Mouse (Mus musculus): ENCODE data around the gene Evx1. TPM values are rescaled to one million over a fixed set of nuclear protein-coding genes. Genes with fewer than 3 reads are reported as not detected.

The Evx1 gene
- not detected for total RNA-seq (2021)
- long read RNA-seq, experiment 1, result 0 reads
- long read RNA-seq, experiment 2, result 0 reads

- intact Hi-C loops (cut with DNase I), result loop anchor here (10.0 kb wide), 1 partner anchor 1129 kb away; no protein-coding TSS in a partner anchor
- no peak for DNase-seq
Observed at GRCm38 (mm10) chr6:52313391-52314303, at the start of gene Evx1. Evx1 (plus strand) TSS chr6:52313498.

DNA sequence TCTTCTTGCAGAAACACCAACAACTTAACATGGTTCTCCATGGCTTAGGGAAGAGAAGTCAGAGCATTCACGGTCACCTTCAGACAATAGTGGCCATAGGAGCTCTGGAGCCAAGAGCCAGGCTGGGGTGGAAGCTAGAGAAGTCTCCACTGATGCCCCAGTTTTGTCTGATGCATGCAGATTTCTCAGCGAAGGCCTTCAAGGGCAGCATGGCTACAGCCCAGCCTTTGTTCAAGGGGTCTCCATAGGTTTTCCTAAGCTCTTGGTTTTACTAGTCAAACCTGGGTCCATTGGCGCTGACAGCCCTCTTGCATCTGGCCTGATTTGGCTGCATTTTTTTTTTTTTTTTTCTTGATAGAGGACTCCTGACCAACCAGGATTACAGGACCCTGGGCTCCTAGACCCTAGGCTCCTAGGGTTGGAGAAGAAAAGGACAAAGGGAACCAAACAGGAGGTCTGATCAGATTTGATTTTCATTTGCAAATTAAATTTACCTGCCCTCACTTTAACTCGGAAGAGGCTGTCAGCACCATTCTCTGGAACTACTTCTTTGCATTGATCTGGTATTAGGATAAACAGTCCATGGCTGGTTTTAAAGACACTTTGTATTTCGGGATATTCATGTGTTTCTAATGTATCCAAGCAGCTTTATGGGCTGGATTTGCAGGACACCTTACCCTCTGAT lies 49.0 kb upstream of the Evx1 start:
- intact Hi-C loops (cut with DNase I), result no loop called here
- DNase-seq, result no peak

DNA sequence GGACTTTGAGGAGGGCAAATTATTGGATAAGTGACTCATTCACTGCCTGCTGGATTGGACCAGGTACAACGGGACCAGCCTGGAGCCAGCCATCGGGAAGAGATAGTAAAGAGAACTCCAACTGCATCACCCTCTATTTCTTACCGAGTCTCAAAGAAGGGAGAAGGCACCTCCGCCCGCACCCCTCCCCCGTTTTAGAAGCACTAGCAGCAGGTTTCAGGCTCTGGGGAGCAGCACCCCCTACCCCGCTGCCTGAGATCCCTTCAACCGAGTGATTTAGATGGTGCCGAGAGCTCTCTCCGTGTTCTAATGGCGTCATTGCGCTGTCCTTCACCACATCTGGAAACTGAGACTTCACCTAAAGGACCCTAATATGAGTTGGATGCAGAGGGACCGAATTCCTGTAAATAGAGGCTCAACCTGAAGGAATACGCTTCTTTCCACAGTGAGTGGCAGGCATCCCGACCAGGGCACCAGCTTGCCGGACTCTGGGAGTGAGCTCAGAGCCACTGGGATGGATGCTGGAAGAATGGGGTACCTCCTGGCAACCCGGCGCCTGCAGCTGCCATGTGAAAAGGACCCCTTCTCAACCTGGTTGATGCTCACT lies 47.9 kb upstream of the Evx1 start:
- DNase-seq, result no peak
- intact Hi-C loops (cut with DNase I), result loop anchor here (5.0 kb wide), 1 partner anchor 52 kb away; no protein-coding TSS in a partner anchor

DNA sequence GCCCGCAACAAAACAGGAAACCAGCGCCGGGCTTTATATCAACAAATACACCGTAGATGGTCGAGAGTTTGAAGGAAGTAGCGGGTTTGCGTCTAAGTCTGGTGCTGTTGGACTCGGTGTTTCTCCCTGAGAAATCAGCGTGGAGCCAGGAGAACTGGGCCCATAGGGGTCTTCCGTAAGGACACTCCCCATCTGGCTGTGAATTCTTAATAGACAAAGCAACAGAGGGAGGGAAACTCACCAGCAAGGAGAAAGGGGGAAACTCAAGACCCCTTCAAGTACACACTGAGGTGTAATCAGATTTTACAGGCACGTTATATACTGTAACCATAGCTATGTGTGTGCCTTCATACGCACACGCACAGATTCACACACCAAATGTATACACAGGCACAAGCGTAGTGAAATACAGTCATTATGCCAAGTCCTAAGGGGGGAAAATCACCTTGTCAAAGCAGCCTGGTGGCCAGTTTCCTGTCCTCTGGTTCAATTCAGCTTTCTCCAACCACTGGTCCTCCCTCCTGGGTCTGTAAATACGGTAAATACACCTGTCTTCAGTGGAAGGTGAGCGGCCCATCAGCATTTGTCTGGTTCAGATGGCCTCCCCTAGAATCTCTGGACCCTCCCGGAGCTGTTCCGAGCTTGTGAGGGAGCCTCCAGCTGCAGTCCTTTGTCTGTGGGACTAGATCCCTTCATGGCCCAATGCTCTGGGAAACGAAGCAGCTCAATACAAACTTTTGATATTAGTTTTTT lies 47.2 kb upstream of the Evx1 start:
- intact Hi-C loops (cut with DNase I), result loop anchor here (5.0 kb wide), 1 partner anchor 51 kb away; no protein-coding TSS in a partner anchor

DNA sequence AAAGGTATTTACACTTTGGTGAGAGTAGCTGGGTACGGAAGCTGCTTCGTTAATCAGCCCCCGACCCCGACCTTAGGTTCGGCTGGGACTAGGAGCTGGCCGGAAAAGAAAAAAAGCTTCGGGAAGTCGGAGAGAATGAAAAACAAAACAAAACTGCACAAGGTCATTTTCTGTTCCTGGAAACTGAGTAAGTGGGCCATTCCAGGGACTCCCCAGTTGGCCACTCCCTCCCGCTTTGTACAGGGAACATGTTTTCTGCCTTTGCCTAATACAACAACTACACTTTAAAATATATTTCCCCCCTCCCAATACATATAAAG lies 46.7 kb upstream of the Evx1 start:
- intact Hi-C loops (cut with DNase I), result loop anchor here (5.0 kb wide), 1 partner anchor 51 kb away; no protein-coding TSS in a partner anchor
- DNase-seq, result no peak

More for the DNA sequence above, 47.2 kb upstream of the Evx1 start:
- DNase-seq, result no peak

- DNase-seq, result no peak
- intact Hi-C loops (cut with DNase I), result loop anchor here (5.0 kb wide), 1 partner anchor 50 kb away; no protein-coding TSS in a partner anchor
Observed at GRCm38 (mm10) chr6:52267221-52267620, 46.1 kb upstream of the Evx1 start.

DNA sequence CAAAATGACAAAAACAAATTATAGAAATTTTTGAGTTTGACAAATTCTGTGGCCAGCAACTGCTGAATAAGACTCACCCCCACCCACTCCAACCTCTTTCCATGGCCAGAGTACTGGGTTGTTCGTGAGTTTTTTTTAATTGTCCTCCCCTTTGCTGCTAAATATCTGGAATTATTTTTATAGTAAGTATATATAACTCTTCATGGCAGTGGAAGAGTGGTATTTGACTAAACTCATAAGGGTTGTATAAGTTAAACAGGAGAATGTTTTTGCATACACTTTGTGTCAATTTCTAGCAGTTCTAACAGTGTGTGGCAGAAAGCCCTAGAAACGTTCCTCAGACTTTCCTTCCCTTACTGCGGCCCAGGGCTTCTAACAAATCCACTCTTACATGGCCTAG lies 45.6 kb upstream of the Evx1 start:
- no peak for DNase-seq
- intact Hi-C loops (cut with DNase I), result loop anchor here (5.0 kb wide), 1 partner anchor 50 kb away; no protein-coding TSS in a partner anchor

- no peak for DNase-seq
- intact Hi-C loops (cut with DNase I), result loop anchor here (5.0 kb wide), 1 partner anchor 49 kb away; no protein-coding TSS in a partner anchor
Observed at GRCm38 (mm10) chr6:52268341-52268740, 45.0 kb upstream of the Evx1 start.

DNA sequence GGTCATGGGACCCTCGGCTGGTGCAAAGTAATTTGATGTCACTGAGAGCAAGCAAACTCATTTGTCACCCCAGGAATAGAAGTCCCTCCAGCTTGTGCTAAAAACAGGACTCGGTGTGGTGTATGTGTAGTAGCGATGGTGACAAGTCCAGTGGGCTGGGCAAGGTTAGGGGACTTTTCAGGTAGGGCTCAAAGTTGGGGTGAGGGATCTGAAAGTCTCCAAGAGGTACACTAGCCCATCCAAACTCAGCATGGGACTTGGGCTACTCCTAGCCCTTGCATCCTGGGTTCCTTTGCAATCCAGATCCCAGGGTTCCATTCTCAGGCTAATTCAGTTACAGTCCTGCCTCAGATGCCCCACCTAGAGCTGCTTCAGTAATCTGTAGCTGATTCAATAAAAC lies 44.5 kb upstream of the Evx1 start:
- intact Hi-C loops (cut with DNase I), result loop anchor here (5.0 kb wide), 1 partner anchor 49 kb away; no protein-coding TSS in a partner anchor
- no peak for DNase-seq

- intact Hi-C loops (cut with DNase I), result loop anchor here (5.0 kb wide), 2 partner anchors 37 to 307 kb away; no protein-coding TSS in a partner anchor
- DNase-seq, result peak in 1 of 2 experiments; percentile 52
Observed at GRCm38 (mm10) chr6:52270494-52271480, 42.5 kb upstream of the Evx1 start.

GRCm38 (mm10) chr6:52272766-52273655 lies 40.3 kb upstream of the Evx1 start:
- DNase-seq, result no peak
- intact Hi-C loops (cut with DNase I), result loop anchor here (5.0 kb wide), 2 partner anchors 34 to 304 kb away; no protein-coding TSS in a partner anchor

DNA sequence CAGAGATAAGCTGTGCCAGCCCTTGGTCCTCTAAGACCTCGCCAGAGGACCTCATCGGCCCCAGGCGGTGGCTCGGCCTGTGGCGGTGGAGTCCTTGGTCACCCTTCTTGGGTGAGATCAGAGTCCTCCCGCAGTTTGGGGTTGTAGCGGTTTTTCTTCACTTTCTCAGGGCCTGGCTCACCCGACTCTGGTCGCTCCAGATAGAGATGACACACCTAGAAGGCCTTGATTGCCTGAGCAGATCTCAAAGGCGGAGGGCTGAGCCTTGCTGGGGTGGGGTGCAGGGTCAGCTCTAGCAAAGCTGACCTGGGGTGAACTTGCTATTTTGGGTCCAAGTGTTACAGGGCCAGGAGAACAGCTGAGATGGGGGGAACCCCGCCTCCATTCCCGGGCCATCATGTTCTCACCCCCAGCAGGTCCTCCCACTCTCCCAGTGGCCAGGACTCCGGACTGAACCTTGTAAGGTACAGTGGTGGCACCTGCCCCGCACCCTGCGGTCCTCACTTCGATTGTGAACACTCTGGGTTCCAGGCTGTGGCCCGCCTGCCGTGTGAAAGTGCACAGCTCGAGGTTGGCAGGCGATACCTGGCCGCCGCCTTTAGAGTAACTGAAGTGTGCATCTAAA lies 39.5 kb upstream of the Evx1 start:
- intact Hi-C loops (cut with DNase I), result loop anchor here (5.0 kb wide), 2 partner anchors 34 to 304 kb away; no protein-coding TSS in a partner anchor
- DNase-seq, result no peak

GRCm38 (mm10) chr6:52274576-52274975 lies 38.7 kb upstream of the Evx1 start:
- no peak for DNase-seq
- intact Hi-C loops (cut with DNase I), result loop anchor here (5.0 kb wide), 2 partner anchors 33 to 303 kb away; no protein-coding TSS in a partner anchor

DNA sequence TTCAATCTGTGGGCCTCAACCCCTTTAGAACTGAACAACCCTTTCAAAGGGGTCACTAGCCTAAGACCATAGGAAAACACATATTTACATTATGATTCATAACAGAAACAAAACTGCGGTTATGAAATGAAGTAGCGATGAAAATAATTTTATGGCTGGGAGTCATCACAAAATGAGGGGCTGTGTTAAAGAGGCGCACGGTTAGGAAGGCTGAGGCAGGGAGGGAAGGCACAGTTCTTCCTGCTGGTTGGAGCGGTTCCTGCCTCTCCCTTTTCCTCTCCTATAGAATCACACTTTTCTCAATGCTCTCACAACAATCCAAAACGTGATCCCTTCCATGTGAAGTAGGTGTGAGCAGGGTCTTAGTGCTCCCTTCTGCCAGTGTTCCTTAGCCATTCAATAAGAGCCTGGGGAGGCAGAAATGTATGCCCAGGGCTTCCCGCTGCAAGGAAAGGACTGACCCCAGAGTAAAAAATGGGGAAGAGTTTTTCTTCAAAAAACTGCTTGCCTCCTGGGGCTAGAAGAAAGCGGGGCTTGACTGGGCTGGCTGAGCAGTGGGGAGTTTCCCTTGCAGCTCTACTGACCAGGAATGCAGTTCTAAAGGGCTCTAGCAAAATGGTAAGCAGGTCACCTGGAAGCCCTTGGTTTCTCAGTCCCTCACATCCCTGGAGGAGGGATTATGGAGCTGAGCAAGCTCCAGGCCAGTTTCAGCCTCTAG lies 37.6 kb upstream of the Evx1 start:
- DNase-seq, result no peak
- intact Hi-C loops (cut with DNase I), result no loop called here

DNA sequence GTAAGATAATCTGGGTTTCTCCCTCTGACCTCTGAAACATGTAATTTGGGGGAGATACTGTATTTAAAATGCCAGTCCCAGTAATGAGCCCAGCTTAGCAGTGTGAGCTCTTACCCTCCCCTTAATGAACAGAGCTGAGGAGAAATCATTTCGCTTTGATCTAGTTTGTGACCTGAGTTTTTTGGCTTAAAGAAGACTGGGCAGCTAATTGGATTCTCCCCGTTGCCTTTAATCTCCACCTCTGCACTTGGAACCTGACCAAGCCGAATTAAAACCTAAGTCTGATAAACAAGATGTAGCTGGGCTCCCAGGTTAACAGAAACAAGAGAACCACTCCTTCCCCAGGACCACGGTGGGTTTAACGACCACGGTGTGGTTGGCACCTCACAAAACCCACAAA lies 36.9 kb upstream of the Evx1 start:
- no peak for DNase-seq
- intact Hi-C loops (cut with DNase I), result no loop called here

GRCm38 (mm10) chr6:52276920-52277319 lies 36.4 kb upstream of the Evx1 start:
- DNase-seq, result no peak
- intact Hi-C loops (cut with DNase I), result no loop called here

Measured in gastrocnemius, postnatal 36 days (tissue).